Mouse (Mus musculus): ENCODE results near the gene Rinl. TPM values are rescaled to one million over a fixed set of nuclear protein-coding genes. Genes with fewer than 3 reads are reported as not detected.
A peak's percentile ranks its signal among the peaks of the same experiment; 100 is the strongest.

The Rinl gene
- polyA plus RNA-seq (2012; fragmentation: generic; extraction: Trizol), result 0.12 TPM

DNA sequence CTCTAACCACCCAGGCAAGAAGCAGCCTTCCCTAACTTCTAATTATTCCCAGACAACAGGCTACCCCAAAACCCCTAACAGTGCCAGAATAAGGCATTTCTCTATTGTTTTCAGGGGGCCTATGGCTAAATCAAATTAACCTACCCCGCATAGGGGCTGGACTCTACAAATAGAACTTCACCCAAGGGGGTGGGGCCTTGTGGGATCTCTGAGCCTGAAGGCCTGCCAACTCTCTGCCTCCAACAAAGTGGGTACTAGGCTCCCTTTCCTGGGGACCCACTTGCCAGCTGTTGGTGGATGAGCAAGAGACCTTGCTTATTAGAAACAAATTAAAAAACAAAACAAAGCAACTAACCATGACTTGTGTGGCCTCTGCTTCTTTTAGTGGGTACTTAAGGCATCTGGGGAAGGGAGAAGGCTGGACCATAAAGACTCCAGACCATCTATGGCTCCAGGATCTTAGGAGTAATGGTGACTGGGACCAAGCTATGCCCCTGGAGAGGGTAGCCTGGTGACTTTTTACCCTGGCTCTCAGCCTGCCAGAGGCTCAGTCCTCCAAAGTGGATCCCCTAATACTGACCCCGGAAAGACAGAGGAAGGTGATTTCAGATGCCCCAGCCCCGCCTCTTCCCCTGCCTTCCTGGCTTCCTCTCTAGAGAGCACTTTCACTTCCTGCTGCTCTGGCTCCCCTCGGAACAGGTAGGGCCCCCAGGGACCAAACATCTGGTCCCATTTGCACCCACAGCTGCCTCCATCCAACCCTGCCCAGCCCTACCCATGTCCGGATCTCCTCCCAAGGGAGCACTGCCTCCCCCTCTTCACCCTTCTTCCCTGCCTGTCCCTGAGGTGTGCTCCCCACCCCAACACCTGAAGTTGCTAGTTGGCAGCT is at the start of gene Rinl:
TSS of gene Rinl (plus strand) at position 663 of the 889 bp plus-strand sequence.
- Histone ChIP-seq H3ac (ENCODE audit: control insufficient read depth, insufficient read length) (no peak within 1 kb of the TSS), H3K4me3 (no peak within 1 kb of the TSS), H3K4me2 (ENCODE audit: low read depth) (no peak within 1 kb of the TSS)

DNA sequence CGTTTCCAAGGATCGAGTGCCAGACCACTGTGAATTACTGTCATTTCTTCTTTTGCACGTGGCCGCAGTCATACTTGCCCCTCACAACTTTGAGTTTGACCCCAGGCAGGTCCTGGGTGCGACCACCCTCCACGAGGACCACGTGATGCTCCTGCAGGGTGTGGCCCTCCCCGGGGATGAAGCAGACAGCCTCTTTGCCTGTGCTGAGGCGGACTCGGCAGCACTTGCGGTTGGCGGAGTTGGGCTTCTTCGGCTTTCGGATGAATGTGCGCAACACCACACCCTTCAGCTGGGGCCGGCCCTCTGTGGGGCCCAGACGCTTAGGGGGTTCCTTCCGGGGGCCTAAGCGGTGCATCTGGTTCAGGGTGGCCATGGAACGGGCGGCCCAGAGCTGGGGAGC is 48.9 kb upstream of the Rinl start:
- H3K79me2 ChIP-seq (ENCODE audit: control insufficient read depth, insufficient read depth), result no peaks in the 10 kb centered on the region
- no peak overlapping the region for H3ac ChIP-seq (ENCODE audit: control insufficient read depth, insufficient read length)
- no peaks in the 10 kb centered on the region for H3K27me3 ChIP-seq (ENCODE audit: control insufficient read depth, insufficient read depth, insufficient read length)
- H3K36me3 ChIP-seq (ENCODE audit: control insufficient read depth, insufficient read depth), result peaks cover 13% of the 10 kb centered on the region
- TF ChIP-seq POLR2AphosphoS2 (IDR thresholded peaks at IDR 0.05; ENCODE audit: insufficient read length, low read depth) (peak; percentile 31), REST (IDR thresholded peaks at IDR 0.05; ENCODE audit: insufficient read depth, insufficient read length) (no peak)
- H3K4me2 ChIP-seq (ENCODE audit: low read depth), result no peak overlapping the region
- H3K4me3 ChIP-seq, result no peak overlapping the region

More for the DNA sequence above, at the start of gene Rinl:
- Histone ChIP-seq H3K79me2 (ENCODE audit: control insufficient read depth, insufficient read depth) (no peaks in the 10 kb centered on the region), H3K36me3 (ENCODE audit: control insufficient read depth, insufficient read depth) (no peaks in the 10 kb centered on the region), H3K27me3 (ENCODE audit: control insufficient read depth, insufficient read depth, insufficient read length) (no peaks in the 10 kb centered on the region)
- TF ChIP-seq CEBPB (IDR thresholded peaks at IDR 0.05; ENCODE audit: insufficient read depth, poor library complexity, severe bottlenecking) (no peak), E2F4 (IDR thresholded peaks at IDR 0.05; ENCODE audit: insufficient read depth) (no peak), TCF12 (IDR thresholded peaks at IDR 0.05; ENCODE audit: insufficient read depth, poor library complexity, severe bottlenecking) (no peak), TCF3 (IDR thresholded peaks at IDR 0.05; ENCODE audit: insufficient read length, low read depth) (no peak)

DNA sequence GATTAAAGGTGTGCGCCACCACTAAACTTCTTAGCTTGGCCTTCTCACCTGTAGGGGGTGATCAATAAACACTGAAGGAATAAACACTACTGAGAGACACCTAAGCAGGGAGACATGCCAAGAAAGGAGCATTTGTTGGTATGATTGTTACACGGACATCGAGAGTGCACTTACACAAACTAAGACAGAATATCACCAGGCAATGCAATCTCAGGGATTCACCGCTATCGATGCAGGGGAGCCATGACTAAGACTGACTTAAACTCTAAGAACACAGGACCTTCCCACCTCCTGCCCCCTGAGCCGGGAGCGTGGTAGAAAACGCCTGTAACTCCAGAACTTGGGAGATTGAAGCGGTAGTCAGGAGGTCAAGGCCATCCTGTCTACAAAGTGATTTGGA is 47.8 kb upstream of the Rinl start:
- Histone ChIP-seq H3K4me2 (ENCODE audit: low read depth) (peak overlapping the region; percentile 88), H3K36me3 (ENCODE audit: control insufficient read depth, insufficient read depth) (peaks cover 10% of the 10 kb centered on the region), H3K4me3 (peak overlapping the region; percentile 73), H3K27me3 (ENCODE audit: control insufficient read depth, insufficient read depth, insufficient read length) (no peaks in the 10 kb centered on the region), H3ac (ENCODE audit: control insufficient read depth, insufficient read length) (peak overlapping the region; percentile 54), H3K79me2 (ENCODE audit: control insufficient read depth, insufficient read depth) (no peaks in the 10 kb centered on the region)
- TF ChIP-seq MAX (IDR thresholded peaks at IDR 0.05; ENCODE audit: low read depth) (no peak), REST (IDR thresholded peaks at IDR 0.05; ENCODE audit: insufficient read depth, insufficient read length) (no peak), TCF3 (IDR thresholded peaks at IDR 0.05; ENCODE audit: insufficient read length, low read depth) (no peak), MYOD1 (IDR thresholded peaks at IDR 0.05; ENCODE audit: control insufficient read depth in 1 of 3, insufficient read length in 2 of 3, low read depth in 2 of 3) (no peak), SRF (IDR thresholded peaks at IDR 0.05; ENCODE audit: control insufficient read depth, insufficient read length, low read depth) (no peak), TCF12 (IDR thresholded peaks at IDR 0.05; ENCODE audit: insufficient read depth, poor library complexity, severe bottlenecking) (no peak), POLR2AphosphoS2 (IDR thresholded peaks at IDR 0.05; ENCODE audit: insufficient read length, low read depth) (no peak), USF1 (IDR thresholded peaks at IDR 0.05; ENCODE audit: low read depth) (no peak), E2F4 (IDR thresholded peaks at IDR 0.05; ENCODE audit: insufficient read depth) (no peak), MYOG (IDR thresholded peaks at IDR 0.05; ENCODE audit: control insufficient read depth in 1 of 3, insufficient read depth in 1 of 3, insufficient read length in 2 of 3, low read depth in 2 of 3) (no peak), CEBPB (IDR thresholded peaks at IDR 0.05; ENCODE audit: insufficient read depth, poor library complexity, severe bottlenecking) (no peak)

- peak overlapping the region; percentile 54 for H3ac ChIP-seq (ENCODE audit: control insufficient read depth, insufficient read length)
- TF ChIP-seq E2F4 (IDR thresholded peaks at IDR 0.05; ENCODE audit: insufficient read depth) (no peak), MYOD1 (IDR thresholded peaks at IDR 0.05; ENCODE audit: control insufficient read depth in 1 of 3, insufficient read length in 2 of 3, low read depth in 2 of 3) (no peak), CEBPB (IDR thresholded peaks at IDR 0.05; ENCODE audit: insufficient read depth, poor library complexity, severe bottlenecking) (no peak)
- H3K36me3 ChIP-seq (ENCODE audit: control insufficient read depth, insufficient read depth), result peaks cover 10% of the 10 kb centered on the region
- peak overlapping the region; percentile 88 for H3K4me2 ChIP-seq (ENCODE audit: low read depth)
- H3K4me3 ChIP-seq, result peak overlapping the region; percentile 73
- H3K79me2 ChIP-seq (ENCODE audit: control insufficient read depth, insufficient read depth), result no peaks in the 10 kb centered on the region
- no peaks in the 10 kb centered on the region for H3K27me3 ChIP-seq (ENCODE audit: control insufficient read depth, insufficient read depth, insufficient read length)
Measured at GRCm38 (mm10) chr7:28741368-28741708, 47.4 kb upstream of the Rinl start.

DNA sequence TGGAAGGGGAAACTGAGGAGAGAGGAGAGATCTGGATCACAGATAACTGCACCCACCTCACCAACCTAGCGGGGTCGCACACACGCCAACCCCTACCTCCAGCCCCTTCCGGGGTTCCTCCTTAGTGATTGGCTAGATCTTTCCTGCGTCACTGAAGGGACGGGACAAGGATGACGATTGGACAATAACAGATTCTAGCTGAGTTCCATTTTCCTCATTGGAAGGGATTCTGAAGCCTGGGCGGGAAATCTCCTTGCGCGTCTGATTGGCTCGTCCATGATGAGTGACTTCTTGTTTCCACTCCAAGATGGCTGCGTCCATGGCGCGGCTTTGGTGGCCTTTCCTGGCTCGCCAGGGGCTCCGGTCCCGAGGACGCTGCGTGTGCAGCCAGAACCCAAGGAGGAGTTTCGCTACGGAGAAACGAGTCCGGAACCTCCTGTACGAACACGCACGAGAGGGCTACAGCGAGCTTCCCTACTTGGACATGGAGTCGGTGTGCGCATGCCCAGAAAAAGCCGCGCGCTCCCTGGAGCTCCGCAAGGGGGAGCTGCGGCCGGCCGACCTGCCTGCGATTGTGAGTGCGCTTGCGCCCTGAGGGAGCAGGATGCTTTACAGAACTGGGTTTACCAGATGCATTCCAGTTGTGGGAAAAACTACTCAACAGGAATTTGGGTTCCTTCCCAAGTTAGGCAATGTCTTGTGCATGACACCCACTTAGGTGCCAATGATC is 46.9 kb upstream of the Rinl start, which contains the start of the genes Mrps12 and Sars2:
TSS of gene Mrps12 (minus strand) at position 112 of the 730 bp plus-strand sequence.
TSS of gene Sars2 (plus strand) at position 284 of the 730 bp plus-strand sequence.
- peak within 1 kb of the TSS; percentile 73 for H3K4me3 ChIP-seq
- peak within 1 kb of the TSS; percentile 95 for H3K4me2 ChIP-seq (ENCODE audit: low read depth)
- TF ChIP-seq USF1 (IDR thresholded peaks at IDR 0.05; ENCODE audit: low read depth), result no peak
- TF ChIP-seq POLR2AphosphoS2 (IDR thresholded peaks at IDR 0.05; ENCODE audit: insufficient read length, low read depth), result peak; percentile 84
- peak; percentile 52 for TF ChIP-seq E2F4 (IDR thresholded peaks at IDR 0.05; ENCODE audit: insufficient read depth)
- peak; percentile 81 for TF ChIP-seq POLR2A (IDR thresholded peaks at IDR 0.05; ENCODE audit: insufficient read length, low read depth)
- no peak for TF ChIP-seq TCF3 (IDR thresholded peaks at IDR 0.05; ENCODE audit: insufficient read length, low read depth)
- TF ChIP-seq CEBPB (IDR thresholded peaks at IDR 0.05; ENCODE audit: insufficient read depth, poor library complexity, severe bottlenecking), result no peak
- H3ac ChIP-seq (ENCODE audit: control insufficient read depth, insufficient read length), result peak within 1 kb of the TSS; percentile 54
- peaks cover 10% of the 10 kb centered on the region for H3K36me3 ChIP-seq (ENCODE audit: control insufficient read depth, insufficient read depth)
- no peaks in the 10 kb centered on the region for H3K27me3 ChIP-seq (ENCODE audit: control insufficient read depth, insufficient read depth, insufficient read length)
- H3K79me2 ChIP-seq (ENCODE audit: control insufficient read depth, insufficient read depth), result no peaks in the 10 kb centered on the region
